Mouse (Mus musculus) small intestine, adult 2 months (tissue): Measurements from ENCODE around the gene Pmf1. TPM values are rescaled to one million over a fixed set of nuclear protein-coding genes. Genes with fewer than 3 reads are reported as not detected.
A peak's percentile ranks its signal among the peaks of the same experiment; 100 is the strongest.

Source experiments
- H3K27ac ChIP-seq: fragments of 200-500 bp; 2 replicates; pipeline ENCODE4 v1.5.1; 2012; ENCODE audit warnings: low read depth, low read length, control low read depth, inconsistent platforms; ENCODE audit not compliant: insufficient read depth
- H3K27me3 ChIP-seq: fragments of 200-500 bp; 2 replicates; pipeline ENCODE4 v1.6.1; 2012; ENCODE audit warnings: mild to moderate bottlenecking, moderate library complexity, low read length, inconsistent platforms; ENCODE audit not compliant: control insufficient read depth, insufficient read depth
- H3K36me3 ChIP-seq: fragments of 200-500 bp; 2 replicates; pipeline ENCODE4 v1.6.1; 2012; ENCODE audit warnings: mild to moderate bottlenecking, low read length, control low read depth, inconsistent platforms; ENCODE audit not compliant: control insufficient read depth, insufficient read depth
- H3K4me1 ChIP-seq: fragments of 200-500 bp; 2 replicates; pipeline ENCODE4 v1.6.1; 2012; ENCODE audit warnings: low read length, inconsistent platforms, mixed read lengths; ENCODE audit not compliant: control insufficient read depth, insufficient read depth, insufficient read length
- H3K4me3 ChIP-seq: fragments of 200-500 bp; 2 replicates; pipeline ENCODE4 v1.5.1; 2012; ENCODE audit warnings: low read depth, mild to moderate bottlenecking, control low read depth, inconsistent platforms, low read length, moderate library complexity
- CTCF ChIP-seq: fragments of 200-500 bp; IDR thresholded peaks from 2 replicates; pipeline ENCODE4 v1.5.1; 2012; ENCODE audit warnings: low read depth, mild to moderate bottlenecking, control low read depth, inconsistent platforms, low read length, moderate library complexity, mixed read lengths; ENCODE audit not compliant: insufficient replicate concordance, insufficient read length; ENCODE audit errors: extremely low read depth
- POLR2A ChIP-seq: fragments of 200-500 bp; IDR thresholded peaks from 2 replicates; pipeline ENCODE4 v1.6.1; 2012; ENCODE audit warnings: low read depth, mild to moderate bottlenecking, control low read depth, inconsistent platforms, low read length, moderate library complexity
- WGBS: fragments of 180-500 bp; shearing (Covaris S2); methylation state at CpG from one replicate; pipeline ENCODE4 v1.1.7; 2018; 5-methylcytosine and 5-hydroxymethylcytosine counted together
- polyA plus RNA-seq: library from polyadenylated mRNA; depleted of rRNA; stranded (reverse); fragments of >200 nt; gene quantifications from 2 replicates; pipeline ENCODE4 v1.2.3, GENCODE M21; 2012

Pmf1 gene
- polyA plus RNA-seq, 1 experiment: 108 TPM

DNA sequence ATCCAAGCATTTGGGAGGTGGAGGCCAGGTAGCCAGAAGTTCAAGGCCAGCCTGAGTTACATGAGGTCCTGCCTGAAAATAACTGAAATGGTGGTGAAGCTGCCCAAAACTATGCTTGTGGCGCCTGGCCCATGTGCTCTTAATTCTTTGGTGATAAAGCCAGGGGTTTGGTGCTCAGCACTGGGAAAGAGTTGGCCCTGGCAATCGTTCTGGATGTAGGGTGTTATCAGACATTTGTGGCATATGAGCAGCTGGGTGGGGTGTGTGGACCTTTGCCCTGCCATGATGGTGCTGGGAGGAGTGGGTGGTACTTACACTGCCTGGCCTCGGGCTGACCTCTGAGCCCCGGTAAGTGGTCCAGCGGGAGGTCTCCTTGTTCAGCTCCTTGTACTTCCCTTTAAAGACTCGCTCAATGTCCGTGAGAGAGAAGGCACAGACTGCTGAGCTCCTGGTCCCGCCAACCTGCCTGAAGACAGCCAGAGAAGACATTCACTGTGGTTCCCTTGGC lies 37.6 kb upstream of the Pmf1 start:
- peak overlapping the region; percentile 6 for H3K4me3 ChIP-seq
- peak overlapping the region; percentile 99 for H3K27ac ChIP-seq
- H3K4me1 ChIP-seq: peaks cover 44% of the 10 kb centered on the region
- no peaks in the 10 kb centered on the region for H3K27me3 ChIP-seq
- TF ChIP-seq POLR2A (no peak), CTCF (no peak)
- H3K36me3 ChIP-seq: peaks cover 58% of the 10 kb centered on the region
- WGBS: 21% methylated on average over 8 of the region's 8 CpGs

- peaks cover 51% of the 10 kb centered on the region for H3K36me3 ChIP-seq
- no peaks in the 10 kb centered on the region for H3K27me3 ChIP-seq
- no peak for TF ChIP-seq POLR2A
- no peak for TF ChIP-seq CTCF
- 14% methylated on average over 8 of the region's 8 CpGs for WGBS
- H3K4me3 ChIP-seq: no peak overlapping the region
- peak overlapping the region; percentile 99 for H3K27ac ChIP-seq
- H3K4me1 ChIP-seq: peaks cover 46% of the 10 kb centered on the region
These were observed 36.5 kb upstream of the Pmf1 start for GRCm38 (mm10) chr3:88446471-88447123.

DNA sequence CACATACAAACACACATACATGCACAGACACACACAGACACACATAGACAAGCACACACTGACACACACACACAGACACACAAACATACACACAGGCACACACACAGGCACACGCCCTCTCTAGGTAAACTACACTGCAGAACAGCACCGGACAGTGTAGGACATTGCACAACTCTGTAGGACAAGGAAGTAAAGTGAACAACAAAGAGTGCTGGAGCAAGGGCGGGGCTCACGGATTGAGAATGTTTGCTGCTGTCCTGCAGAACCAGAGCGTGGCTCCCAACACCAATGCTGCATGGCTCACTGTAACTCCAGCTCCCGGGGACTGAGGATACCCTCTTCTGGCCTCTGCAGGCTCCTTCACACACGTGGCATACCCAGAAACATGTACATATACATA lies 32.8 kb upstream of the Pmf1 start:
- 12% methylated on average over 7 of the region's 7 CpGs for WGBS
- Histone ChIP-seq H3K27me3 (no peaks in the 10 kb centered on the region), H3K4me1 (peaks cover 34% of the 10 kb centered on the region; the same call in 1 of the 2 replicates), H3K4me3 (no peak overlapping the region), H3K27ac (peak overlapping the region; percentile 81), H3K36me3 (peaks cover 55% of the 10 kb centered on the region)
- no peak for TF ChIP-seq POLR2A
- TF ChIP-seq CTCF: no peak

DNA sequence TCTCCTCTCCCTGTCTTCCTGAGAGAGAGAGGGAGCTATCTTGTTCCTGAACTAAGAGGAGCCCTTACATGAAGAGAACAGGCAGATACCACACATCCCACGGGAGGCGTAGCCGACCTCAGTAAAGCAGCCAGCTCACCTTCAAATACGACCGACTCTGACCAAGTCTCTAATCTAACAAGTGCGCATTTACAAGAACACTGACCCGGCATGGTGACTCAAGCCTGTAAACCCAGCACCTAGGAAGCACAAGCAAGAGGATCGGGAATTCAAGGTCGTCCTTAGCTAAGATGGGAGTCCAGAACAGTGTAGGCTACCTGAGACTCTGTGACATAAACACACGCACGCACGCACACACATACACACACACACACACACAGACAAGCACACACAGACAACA lies 32.4 kb upstream of the Pmf1 start:
- TF ChIP-seq CTCF (no peak), POLR2A (no peak)
- H3K27me3 ChIP-seq: no peaks in the 10 kb centered on the region
- H3K36me3 ChIP-seq: peaks cover 57% of the 10 kb centered on the region
- no peak overlapping the region for H3K4me3 ChIP-seq
- peaks cover 33% of the 10 kb centered on the region; the same call in 1 of the 2 replicates for H3K4me1 ChIP-seq
- peak overlapping the region; percentile 81 for H3K27ac ChIP-seq
- WGBS: 51% methylated on average over 12 of the region's 12 CpGs

GRCm38 (mm10) chr3:88440500-88441381 lies 30.6 kb upstream of the Pmf1 start:
- Histone ChIP-seq H3K27me3 (no peaks in the 10 kb centered on the region), H3K27ac (peak overlapping the region; percentile 77), H3K4me1 (peaks cover 25% of the 10 kb centered on the region; the same call in 1 of the 2 replicates), H3K4me3 (peak overlapping the region; percentile 51), H3K36me3 (peaks cover 68% of the 10 kb centered on the region)
- WGBS: 18% methylated on average over 27 of the region's 27 CpGs
- TF ChIP-seq POLR2A (no peak), CTCF (peak; percentile 59; the same call in 1 of the 2 replicates)

DNA sequence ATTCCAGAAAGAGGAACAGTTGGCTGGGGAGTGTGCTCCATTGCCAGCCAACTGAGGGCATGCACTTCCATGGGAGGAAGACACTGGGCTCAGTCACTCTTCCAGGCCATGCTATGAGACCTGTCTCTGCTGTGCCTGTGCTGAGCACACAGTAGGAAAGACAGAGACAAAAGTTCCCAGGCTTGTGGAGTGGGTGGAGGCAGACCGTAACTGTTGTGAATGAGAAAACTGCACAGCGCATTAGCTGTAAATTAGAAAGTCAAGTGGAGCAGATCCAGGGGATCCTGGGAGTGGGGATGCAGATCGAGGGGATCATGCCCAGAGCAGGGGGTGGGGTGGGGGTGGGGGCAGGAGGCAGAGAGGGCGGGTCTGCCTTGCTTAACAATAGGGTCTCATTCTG lies 29.5 kb upstream of the Pmf1 start:
- WGBS: 93% methylated on average over 4 of the region's 4 CpGs
- H3K27ac ChIP-seq: no peak overlapping the region
- peaks cover 23% of the 10 kb centered on the region; the same call in 1 of the 2 replicates for H3K4me1 ChIP-seq
- TF ChIP-seq CTCF (no peak), POLR2A (no peak)
- H3K27me3 ChIP-seq: no peaks in the 10 kb centered on the region
- H3K4me3 ChIP-seq: no peak overlapping the region
- H3K36me3 ChIP-seq: peaks cover 71% of the 10 kb centered on the region

DNA sequence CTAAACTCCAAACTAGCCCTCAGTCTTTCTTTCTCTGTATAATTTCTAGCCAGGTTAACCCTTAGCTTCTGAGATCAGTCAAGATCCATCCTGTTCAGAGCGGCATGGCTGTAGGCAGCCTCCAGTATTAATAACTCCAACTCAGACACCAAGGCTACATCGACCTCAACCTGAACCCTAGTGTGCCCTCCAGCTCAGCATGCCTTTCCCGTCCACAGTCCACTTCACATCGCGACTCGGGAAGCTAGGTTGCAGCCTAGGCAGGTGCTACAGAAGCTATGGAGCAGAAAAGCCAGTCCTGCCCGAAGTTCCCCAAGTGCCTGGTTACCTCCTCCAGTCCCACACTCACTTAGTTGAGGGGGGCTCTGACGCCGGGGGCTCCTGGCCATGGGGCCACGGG lies 27.3 kb upstream of the Pmf1 start:
- TF ChIP-seq POLR2A (no peak), CTCF (no peak)
- H3K27me3 ChIP-seq: no peaks in the 10 kb centered on the region
- H3K36me3 ChIP-seq: peaks cover 69% of the 10 kb centered on the region
- no peak overlapping the region for H3K4me3 ChIP-seq
- H3K27ac ChIP-seq: no peak overlapping the region
- WGBS: 88% methylated on average over 10 of the region's 10 CpGs
- peaks cover 13% of the 10 kb centered on the region; the same call in 1 of the 2 replicates for H3K4me1 ChIP-seq
